Mouse (Mus musculus) cerebellum, adult 11-12 months (tissue): ENCODE results near the gene Glod4.

ENCODE experiments used
- DNase-seq: peaks from one replicate; pipeline ENCODE4 v3.0.0; 2022

Glod4 gene

DNA sequence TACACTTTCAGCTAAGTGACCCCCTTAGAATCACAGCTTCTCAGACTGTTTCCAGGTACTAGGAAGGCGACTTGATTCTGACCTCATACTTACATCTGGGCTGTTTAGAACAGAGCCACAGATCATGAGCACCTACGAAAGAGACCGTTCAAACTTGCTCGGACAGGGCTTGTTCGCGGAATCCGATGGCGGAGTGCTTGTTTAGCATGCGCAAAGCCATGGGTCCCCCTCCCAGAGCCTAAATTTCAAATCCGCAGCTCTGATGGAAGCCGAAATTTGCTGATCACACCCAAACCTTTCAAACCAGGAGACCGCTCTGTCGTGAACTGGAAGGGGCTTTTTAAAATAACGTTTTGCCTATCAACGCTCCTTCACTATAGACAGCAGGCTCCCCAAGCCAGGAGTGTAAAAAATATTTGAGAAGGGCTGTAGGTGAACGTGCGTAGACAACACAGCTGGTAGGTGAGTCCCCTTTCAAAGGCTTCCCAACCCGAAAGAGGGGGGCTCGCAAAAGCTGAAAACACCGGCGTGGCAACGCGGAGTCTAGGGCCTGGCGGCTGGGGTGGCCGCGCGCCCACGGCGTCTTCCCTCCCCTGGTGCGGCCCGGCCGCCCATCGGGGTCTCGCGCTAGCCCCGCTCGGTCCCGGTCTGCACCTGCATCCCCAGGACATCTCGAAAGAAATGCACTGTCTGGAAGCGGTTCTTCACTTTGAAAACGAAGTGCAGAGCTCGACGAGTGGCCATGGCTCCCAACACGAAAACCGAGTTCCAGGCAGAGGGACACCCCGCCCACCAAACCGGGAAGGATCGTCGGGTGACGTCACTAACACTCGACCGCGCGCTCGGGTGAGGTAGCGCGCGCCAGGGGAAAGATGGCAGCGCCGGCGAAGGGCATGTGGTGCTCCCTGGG is at the start of gene Glod4, which contains the start of gene Mrm3:
Gene Glod4, minus strand, starts transcription at position 825 of the 910 bp plus-strand sequence.
Gene Mrm3, plus strand, starts transcription at position 815 of the 910 bp plus-strand sequence.
- DNase-seq = peak; percentile 87

DNA sequence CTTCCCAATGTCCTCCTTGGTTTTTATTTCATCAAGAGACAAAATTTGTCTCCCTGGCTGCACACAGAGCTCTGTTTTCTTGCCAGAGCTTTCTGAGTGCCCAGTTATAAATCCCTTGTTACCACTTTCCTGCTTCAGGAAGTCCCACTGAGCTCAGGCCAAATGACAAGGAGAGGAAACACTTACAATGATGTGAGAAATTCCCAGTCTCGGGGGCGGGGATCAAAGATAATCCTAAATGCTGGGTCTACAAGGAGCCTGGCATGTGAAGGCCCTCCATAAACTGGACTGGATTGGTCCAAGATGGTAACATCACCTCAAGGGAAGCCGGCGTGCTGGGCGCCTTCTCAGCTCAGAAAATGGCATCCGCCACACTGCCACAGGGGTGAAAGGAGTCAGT is 49.3 kb upstream of the Glod4 start:
- no peak for DNase-seq

DNA sequence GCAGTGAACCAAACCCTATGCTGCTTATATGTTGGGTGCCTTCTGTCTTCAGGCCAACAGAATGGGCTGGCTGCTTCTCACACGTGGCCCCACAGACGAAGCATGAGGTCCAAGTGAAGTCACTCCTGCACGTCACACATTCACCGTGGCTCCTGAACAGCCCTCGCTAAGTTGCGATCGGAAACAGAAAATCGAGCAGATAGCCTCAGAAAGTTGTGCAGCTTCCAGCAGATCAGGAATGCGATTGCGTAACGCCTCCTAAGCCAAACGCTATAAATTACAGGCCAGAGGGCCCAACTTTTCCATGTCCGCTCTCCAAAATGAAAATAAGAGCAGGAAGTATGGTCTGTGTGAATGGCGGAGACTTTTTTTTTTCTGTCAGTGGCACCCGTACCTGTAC is 48.9 kb upstream of the Glod4 start:
- DNase-seq = no peak

DNA sequence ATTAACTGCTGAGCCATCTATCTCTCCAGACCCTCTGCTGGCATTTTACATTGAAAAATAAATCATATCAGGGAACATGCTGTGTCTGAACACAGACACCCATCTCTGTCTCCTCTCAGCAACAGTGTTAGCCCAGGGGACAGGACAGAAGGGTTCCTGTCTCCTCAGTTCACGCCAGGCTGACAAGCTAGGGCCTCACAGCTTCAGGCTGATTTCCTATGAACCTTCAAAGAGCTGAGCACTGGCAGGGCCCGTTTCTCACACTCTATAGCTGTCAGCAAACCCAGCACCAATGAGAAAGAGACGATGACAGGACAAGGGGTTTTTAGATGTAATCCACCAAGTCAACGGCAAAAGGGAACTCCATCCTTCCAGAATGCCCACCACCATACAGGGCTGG is 48.4 kb upstream of the Glod4 start:
- DNase-seq = no peak

DNA sequence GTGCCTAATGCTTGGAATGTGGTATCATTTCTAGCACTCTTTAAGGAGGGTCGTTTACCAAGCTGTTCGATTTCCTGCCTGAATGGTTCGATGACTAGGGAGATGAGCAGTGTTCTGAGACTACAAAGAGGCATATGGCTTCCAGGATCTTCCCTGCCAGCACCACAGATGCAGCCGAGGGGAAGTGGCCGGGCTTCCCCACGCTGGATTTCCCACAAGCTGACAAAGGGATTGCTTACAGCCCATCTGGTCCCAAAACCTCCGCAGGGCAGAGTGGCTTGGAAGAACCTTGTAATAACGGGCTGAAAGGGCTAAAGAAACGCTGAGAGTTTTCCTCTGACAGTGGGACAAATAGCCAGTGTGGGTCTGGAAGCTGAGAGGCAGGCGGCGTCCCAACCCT is 46.8 kb upstream of the Glod4 start:
- peak; percentile 92 for DNase-seq

DNA sequence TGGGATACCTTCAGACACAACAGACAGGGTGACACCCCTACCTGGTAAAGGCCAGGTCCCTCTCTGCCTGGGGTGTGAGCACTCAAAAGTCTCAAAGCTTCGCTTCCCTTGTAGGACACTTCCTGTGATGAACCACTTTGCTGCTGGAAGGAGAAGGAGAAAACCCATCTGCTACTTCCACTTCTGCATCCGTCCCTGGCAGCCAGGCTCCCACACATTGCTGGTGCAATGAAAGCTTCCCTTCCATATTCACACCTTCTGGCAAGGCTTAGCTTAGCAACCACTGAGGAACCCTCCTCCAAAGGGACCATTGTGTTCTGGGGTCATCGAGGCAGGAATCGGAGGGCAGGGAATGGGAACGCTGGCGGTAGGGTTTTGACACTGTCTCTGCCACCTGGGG is 45.1 kb upstream of the Glod4 start:
- DNase-seq = no peak

DNA sequence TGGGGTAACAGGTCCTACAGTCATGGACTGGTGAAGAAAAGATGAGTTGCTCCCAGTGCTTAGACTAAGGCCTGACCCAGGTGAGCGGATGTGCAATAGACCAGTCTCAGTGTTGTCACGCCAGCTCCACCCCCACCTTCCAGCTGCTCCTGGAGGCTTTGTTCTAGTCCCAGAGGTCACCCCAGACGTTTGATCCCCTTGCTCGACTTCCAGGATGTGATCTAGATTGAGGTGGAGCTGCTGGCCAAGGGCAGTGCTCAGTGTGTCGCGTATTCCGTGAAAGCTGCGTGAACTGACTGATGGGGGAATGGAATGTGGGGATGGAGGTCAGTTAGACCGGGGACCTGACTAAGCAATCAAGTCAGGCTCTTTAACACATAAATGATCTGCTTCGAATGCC is 43.8 kb upstream of the Glod4 start:
- no peak for DNase-seq

DNA sequence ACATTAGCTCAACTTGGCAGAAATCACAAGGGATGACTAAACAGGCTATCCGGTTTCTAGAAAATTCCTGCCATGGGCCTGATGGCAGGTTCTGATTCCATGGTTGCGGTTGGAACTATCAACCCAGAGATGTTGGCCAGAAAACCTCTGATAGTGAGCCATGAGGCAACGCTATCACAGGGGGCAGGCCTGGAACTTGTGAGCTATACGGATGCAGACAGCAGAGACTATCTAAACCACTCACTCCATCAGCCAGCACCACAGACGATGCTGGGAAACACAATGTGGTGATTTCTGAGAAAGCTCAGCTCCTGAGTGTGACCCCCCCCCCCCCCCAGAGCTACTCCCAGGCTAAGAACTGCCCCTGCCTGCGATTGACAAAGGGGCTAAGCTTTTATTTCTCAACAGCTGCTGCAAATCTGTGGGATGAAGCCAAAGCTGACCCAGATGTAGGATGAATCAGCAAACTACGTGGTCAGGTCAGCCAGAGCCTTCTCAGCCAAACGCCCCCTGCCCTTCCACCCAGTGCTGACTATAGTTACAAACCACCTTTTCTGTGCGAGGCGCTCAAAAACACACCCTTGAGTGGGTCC is 43.1 kb upstream of the Glod4 start:
- DNase-seq = no peak

DNA sequence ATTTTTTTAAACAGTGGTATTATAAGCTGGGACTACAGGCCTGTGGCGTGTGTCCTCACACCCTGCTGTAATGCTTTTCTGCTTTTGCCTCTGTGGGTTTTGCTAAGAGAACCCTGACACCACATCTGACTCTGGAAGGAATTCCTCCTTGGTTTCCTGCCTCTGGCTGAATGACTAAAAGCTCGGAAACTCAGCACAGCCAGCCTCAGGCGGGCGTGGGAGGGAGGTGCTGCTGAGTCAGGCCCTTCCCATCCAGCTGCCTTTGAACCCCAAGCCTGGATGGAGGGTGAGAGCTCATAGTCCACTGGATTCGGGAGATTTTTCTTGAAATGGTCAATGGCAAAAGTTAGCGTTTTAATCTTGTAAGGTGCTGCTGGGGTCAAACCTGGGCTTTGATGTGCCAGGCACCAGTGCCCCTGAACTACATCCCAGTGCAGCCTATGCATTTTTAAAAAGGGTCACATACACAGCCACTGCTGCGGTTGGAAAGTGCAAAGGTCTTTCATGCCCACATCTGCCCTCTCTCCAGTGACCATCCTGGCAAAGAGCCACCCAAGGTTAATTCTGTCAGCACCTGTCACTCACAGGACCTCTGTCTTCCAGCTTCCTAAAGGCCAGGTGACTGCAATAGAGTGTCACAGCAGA is 42.0 kb upstream of the Glod4 start:
- no peak for DNase-seq

DNA sequence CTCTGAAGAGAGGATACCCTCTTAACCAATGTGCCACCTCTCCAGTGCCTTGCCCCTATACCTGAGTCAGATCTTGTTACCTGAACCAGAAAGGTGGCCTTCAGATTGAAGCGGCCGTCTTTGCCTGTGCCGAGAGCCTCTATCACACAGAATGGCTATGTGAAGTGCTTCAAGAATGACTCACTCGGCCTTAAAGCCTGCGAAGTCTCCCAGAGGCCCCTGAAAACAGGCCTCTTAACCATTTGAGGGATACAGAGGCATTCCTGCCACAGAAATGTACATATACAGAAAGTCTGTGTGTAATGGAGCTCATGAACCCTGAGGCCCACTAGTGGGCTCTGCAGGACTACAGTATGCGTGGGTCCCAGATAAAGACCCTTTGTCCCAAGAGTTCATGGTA is 40.3 kb upstream of the Glod4 start:
- no peak for DNase-seq

DNA sequence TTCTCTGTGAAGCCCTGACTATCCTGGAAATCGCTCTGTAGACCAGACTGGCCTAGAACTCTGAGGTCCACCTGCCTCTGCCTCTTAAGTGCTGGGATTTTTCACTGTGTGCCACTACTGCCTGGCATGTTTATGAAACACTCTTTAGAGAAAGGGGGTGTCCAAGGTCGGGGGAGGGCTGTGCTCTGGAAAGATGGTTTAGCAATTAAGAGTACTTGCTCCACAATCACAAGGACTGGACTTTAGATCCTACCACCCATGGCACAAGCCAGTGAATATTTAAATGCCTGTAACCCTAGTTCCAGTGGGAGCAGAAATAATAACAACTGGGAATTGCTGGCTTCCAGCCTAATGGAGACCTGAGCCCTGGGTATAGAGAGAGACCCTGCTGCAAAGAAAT is 36.4 kb upstream of the Glod4 start:
- no peak for DNase-seq

DNA sequence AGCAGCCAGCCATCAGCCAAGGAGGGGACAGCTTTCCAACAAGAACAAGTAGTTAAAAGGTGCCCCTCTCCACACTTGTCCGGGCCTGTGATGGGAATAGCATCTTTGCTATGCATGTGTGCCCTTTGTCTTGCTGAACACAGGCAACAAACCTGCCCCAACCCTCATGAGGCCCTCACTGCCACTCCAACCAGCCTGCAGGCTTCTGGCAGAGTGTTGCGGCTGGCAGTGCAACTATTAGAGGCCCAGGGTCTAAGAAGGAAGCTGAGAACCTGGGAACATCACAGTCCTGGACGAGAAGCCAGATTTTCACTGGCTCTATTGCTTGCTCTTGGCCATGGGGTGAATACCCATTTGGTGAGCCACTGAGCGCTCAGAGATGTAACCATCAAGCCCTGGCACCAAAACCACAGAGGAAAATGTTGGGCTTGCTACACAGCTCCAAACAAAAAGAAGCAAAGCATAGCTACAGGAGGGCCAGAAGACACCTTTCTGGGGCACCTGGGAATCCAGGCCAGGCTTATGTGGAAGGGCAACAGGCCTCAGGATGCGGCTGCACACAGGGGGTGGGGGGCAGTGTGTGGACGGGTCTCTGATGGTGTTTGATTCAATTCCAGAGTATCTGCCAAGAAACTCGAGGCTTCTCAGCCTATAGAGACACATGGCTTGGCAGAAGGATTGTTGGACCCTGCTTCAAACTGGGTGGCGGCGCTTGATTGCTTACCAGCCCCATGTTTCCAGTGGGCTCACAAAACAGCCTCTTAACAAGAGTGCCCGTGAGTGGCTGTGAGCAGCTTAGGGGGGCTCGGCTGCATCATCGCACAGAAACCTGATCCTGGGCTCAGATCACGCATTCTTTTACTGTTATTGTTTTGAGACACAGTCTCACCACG is 35.7 kb upstream of the Glod4 start:
- DNase-seq = no peak

DNA sequence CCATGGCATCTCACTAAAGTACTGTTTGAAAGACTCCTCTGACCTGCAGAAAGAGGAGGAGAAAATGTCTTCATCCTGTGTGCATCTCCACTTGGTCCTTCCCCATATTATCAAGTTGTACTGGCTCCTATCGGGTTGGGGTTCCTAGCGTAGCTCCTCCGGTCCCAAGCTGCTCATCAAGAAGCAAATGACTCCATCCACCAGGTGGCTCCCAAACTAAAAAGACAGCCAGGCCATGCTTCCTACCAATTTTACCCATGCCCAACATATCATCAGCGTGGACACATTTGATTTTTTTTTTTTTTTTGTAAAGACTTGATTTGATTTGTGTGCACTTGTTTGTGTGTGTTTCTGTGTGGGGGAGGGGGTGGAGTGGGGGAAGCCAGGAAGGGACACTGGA is 28.9 kb upstream of the Glod4 start:
- peak; percentile 60 for DNase-seq

DNA sequence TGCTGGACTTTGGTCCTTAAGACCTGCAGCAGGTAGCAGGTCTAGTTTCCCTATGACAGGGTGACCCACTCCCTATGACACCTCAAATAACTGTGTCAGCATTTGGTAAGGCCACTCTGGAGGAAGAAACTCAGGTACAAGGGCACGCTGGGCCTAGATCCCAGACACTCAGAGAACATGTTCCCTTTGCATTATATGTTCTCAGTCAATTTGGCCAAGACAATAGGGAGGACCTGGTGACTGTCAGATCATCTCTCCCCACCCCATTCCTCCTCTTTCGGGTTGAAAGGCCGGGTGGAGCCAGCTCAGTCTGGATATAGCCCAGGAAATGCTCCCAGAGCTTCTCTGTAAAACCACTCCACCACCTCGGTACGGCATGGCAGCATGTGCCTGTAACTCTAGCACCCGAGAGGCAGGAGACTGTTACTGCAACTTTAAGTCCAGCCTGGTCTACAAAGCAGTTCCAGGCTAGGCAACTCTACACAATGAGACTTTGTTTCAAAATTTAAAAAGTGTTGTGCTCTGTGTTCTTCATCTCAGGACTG is 25.1 kb upstream of the Glod4 start:
- DNase-seq = no peak

DNA sequence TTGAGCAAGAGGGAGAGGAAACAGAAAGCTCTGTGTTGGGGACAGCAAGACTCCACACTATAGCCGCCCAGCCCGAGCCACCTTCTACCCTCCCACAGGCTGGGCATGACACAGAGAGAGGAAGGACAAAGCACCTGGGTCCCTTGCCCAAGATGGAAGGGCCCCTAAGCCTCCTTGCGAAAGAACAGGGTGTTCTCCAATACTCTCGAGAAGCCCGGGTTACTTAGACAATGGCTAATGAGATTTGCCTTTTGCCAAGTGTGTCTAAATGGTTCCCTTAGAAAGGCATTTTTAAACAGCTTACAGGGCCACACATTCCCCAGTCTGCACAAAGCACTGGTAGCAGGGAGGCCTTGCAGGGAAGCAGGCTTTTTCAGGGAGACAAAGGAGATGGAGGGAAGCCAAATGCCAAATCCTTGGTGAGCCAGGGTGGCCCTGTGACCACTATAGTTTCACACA is 24.5 kb upstream of the Glod4 start:
- peak; percentile 26 for DNase-seq

DNA sequence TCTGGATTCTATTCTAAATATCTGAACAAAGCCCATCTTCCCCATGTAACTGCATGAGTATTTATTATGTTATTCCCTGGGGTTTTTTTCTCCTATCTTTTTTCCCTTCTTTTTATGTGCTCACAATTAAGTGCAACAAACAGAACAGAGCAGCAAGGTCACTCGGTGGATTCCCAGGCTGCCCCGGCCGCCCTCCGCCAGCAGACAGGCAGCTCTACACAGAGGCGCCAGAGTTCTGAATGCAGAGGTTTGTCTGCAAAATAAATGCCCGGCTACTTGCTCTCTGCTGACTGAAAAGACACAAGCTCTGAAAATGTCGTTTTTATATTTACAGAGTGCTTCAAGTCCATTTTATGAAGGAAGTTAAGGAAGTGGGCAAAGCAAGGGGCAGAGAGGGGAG is 24.0 kb upstream of the Glod4 start:
- no peak for DNase-seq

DNA sequence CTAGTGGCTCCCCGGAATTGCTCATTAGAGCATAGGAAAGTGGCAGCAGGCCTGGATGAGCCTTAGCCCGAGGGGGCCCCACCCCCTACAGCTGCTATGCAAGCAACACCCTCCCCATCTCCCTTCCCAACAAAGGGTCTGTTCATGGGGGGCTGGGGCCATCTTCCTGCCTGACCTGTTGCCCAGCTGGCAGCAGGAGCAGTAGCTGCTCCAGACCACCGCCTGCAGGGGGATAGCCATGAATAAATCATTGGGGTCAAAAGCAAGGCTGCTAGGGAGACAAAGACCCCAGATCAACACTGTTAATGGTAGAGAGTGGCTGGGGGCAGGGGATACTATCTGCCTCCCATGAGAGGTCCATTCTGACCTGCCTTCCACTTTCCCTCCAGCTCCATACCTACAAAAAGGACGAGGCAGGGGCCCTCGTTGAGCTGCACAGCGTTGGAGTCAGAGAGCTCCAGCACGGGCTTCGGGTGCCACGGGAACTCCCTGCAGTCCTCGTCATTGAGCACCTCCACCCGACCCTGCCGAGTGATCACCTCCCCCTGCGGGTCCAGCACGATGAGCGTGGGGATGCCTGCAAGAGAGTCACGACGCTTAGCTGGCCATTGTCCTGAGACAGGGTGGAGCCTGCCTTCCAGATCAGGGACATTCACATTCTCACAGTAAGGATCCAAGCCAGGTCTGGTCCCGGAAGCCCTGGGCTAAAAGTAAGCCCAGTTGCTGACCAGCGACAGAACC is 19.3 kb upstream of the Glod4 start:
- DNase-seq = peak; percentile 44

DNA sequence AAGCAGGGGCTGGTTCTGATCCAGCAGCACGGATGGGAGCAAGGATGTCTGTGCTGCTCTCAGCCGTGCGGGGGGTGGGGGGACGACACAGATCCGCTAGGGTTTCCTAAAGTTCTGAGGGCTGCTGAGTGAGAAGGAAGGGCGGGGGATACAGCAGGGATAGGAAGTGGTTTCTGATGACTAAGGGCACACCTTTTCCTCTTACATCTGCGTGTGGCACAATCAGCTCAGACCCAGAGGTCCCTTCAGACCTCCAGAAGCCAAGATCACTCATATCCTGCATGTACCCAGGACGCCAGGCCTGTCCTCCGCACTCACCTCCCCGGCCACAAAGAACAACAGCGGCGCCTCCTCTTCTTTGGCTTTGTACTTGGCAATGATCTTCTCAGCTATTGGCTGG is 17.7 kb upstream of the Glod4 start:
- DNase-seq = no peak

DNA sequence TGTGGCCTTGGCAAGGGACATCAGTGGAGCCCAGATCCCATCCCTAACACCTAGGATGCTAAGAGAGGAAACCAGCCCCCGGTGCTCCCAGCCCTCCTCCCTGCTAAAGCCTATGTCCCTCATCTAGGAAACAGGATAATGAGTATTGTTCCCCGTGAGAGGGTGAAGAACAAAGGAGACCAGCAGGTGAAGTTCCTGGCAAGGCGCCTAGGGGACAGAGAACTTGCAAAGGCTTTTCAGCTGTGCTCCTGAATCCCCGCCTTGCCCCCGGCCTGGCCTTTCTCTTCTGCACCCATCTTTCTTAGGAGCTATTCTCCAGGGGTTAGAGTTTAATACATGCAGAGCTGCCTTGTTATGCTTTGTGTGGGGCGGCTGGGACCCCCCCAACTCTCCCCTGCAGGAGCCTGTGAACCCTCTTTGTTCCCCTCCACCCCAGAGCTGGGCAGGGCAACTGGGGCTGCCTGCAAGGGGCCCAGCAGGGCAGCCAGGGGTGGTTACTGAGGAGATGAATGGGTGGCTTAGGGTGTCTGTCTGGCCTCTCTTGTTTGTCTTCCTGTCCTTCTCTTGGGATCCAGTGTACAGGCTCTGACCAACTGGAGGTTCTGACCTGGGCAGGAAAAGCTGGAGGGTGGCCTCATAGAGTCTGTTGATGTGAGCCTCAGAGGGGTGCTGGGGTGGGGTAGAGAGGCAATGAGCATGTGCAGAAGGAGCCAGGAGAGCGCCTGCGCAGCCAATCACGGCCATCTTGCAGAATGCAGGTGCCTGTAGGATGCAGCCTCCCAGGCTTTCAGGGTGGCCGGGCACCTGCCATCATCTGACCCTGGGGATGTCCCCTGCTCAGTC is 16.9 kb upstream of the Glod4 start:
- DNase-seq = peak; percentile 59

DNA sequence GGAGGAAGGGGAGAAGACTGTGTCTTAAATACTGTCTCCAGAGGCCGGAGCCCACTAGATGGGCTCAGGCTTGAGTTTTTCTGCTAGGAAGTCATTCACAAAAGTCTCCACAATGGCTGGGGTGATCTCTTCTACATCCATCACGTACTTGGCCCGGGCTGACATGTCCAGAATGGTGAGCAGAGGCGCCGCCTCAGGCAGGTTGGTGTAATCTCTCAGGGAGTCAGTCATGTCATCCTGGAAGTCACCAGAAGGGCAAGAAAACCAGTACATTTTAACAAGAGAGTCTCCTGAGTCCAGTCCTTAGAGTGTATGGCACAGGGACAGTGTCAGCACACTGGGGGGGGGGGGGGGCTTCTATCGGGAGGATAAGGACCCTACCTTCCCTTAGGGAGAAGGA is 15.0 kb upstream of the Glod4 start:
- peak; percentile 25 for DNase-seq

DNA sequence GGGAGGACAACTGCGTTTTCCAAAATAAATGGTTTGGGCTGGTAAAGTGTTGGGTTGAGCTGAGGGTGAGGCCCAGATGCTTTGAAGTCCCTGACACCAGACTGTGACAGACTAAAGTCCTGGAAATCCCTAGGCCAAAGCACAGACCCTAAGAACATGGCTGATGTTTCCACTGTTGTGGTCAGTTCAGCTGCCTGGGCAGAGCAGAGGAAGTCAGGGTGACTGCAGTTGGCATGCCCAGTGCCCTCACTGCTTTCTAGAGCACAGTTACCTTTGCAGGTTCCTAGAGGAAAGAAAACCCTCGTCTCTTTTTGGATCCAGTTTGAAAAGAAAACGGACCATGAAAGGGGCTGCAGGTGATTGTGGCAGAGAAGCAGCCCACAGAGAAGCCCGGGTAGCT is 13.9 kb upstream of the Glod4 start:
- no peak for DNase-seq
